Mouse (Mus musculus) thymus, postnatal 14 days (tissue): ENCODE data around the gene Vasn.

Source experiments
- DNase-seq: peaks from one replicate; pipeline ENCODE4 v3.0.0; 2021

The Vasn gene

GRCm38 (mm10) chr16:4639831-4640237, at the start of gene Vasn, which contains the start of gene Dnaja3:
TSS of gene Vasn (plus strand) at chr16:4639941.
TSS of gene Dnaja3 (plus strand) at chr16:4639989.
- DNase-seq = peak; percentile 43

DNA sequence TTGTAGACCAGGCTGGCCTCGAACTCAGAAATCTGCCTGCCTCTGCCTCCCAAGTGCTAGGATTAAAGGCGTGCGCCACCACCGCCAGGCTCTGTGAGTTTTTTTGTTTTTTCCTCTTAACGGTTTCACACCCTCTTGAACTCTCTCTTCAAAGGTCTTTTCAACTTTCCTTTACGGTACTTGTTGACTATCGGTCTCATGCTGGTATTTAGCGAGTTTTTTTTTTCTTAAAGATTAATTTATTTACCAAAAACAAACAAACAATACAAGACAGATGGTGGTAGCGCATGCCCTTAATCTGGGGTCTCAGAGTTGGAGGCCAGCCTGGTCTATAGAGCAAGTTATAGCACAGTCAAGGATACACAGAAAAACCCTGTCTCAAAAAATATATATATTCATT, 49.5 kb upstream of the Vasn start:
- DNase-seq = no peak

GRCm38 (mm10) chr16:4592909-4593875, 46.5 kb upstream of the Vasn start:
- peak; percentile 64 for DNase-seq

DNA sequence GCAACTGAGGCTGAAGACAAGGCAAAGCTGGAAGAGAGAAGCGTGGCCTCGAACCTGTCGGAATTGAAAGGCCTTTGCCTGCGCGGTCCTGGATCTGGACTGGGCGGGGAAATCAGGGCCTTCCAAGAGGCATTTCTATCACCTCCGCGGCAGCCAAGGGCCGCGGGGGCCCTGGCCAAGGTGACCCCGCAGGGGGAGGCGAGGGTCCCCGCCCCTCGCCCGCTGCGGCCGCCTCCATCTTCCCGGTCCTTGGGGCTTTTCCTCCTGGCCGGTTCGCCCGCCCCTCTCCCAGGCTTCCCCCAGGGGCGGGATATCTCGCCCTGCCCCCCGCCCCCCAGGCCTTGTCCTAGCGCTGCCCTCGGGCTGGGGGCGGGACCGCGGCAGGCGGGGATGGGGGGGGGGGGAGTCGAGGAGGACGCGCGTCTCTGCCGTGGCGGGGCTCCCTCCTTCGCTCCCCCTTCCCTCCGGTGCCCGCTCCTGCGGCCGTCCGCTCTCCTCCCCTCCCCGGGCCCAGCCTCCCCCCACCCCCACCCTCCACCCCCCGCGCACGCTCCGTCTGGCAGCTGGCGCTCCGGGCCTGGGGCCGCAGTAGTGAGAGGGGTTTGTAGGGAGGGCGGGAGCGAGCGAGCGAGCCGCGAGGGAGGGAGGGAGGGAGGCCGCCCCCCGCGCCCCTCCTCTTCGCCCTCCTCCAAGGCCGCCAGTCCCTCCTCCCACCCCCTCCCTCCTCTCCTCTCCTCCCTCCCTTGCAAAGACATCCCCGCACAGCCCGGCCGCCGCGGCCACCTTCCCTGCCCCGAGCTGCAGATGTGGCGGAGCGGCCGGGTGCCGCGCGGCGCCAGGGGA, 45.5 kb upstream of the Vasn start, which contains the start of gene Glis2:
Gene Glis2, plus strand, starts transcription at position 743 of the 843 bp plus-strand sequence.
- peak; percentile 57 for DNase-seq

DNA sequence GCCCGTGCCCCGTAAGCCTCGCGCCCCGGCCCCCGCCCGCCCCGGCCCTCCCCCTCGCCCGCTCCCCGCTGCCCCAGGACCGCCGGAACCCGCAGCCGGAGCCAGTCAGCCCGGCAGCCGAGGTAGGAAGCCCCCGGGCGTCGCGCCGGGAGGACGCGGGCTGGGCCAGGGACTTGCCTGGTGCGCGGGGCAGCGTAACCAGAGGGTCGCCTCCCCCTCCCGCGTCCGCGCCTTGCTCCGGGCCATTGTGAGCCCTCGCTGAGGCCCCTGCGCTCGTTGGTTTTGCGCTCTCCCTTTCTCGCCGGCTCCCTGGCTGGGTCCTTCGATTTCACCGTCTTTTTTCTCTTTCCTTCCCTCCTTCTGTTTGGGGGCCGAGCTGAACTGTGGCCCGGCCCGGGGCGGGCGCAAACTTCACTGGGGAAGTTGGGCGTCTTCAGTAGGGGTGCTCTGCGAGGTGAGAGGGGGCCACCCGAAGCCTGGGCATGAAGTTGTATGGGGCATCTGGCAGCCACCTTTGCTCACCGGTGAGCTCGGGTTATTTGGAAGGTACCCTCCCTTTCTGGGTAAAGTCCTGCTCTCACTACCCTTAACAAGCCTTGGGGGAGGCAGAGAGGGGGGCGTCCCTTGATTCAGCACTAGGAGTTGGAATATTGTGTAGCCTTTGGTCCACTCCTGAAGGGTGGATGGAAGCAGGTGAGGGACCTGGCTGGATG, 44.8 kb upstream of the Vasn start:
- no peak for DNase-seq

GRCm38 (mm10) chr16:4595527-4595963, 44.2 kb upstream of the Vasn start:
- DNase-seq = no peak

GRCm38 (mm10) chr16:4596141-4596728, 43.5 kb upstream of the Vasn start:
- DNase-seq = no peak

- no peak for DNase-seq
Measured at GRCm38 (mm10) chr16:4596836-4597235, 42.9 kb upstream of the Vasn start.

GRCm38 (mm10) chr16:4597296-4597695, 42.4 kb upstream of the Vasn start:
- no peak for DNase-seq

GRCm38 (mm10) chr16:4598041-4598440, 41.7 kb upstream of the Vasn start:
- DNase-seq = no peak

GRCm38 (mm10) chr16:4598891-4599543, 40.7 kb upstream of the Vasn start:
- no peak for DNase-seq

DNA sequence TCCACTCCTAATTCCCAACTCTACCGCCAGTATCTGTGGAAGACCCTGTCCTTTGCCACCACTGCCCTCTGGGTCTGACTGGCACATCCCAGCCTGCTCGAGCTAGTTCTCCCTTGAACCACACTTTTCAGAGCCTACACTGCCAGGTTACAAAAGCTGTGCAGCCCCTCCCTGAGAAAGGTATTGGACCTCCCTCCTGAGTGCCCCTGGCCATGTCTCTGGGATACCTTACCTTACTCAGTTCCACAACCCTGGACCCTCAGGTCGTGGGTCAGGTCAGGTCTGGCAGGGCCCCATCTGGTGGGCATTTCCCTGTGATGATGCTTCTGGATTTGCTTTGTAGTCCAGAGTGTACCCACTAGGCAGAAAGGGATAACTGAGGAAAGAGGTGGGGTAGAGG, 40.1 kb upstream of the Vasn start:
- no peak for DNase-seq

DNA sequence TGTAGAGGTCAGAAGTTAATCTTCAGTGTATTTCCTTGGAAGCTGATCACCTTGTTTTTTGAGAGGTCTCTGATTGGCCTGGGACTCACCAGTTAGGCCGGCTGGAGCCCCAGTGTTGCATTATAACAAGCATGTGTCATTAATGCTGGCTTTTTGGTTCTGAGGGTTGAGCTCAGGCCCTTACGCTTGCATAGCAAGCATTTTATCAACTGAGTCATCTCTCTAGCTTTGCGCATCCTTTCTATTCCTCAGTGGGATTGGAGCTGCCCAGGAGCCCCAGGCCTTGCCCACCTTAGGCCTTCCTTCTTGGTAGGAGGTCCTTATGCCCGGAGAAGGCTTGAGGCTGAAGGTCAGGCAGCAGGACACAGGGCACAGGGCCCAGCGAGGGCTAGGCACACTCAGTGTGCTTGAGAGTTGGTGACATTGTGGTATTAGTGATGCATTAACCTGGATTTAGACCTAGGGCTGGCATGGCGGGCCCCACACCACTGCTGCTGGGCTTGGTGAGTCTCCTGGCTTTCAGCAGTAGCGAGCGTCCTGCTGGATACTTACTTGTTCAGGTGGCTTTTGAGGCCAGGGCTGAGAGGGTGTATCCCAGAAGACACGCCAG, 38.9 kb upstream of the Vasn start:
- no peak for DNase-seq

DNA sequence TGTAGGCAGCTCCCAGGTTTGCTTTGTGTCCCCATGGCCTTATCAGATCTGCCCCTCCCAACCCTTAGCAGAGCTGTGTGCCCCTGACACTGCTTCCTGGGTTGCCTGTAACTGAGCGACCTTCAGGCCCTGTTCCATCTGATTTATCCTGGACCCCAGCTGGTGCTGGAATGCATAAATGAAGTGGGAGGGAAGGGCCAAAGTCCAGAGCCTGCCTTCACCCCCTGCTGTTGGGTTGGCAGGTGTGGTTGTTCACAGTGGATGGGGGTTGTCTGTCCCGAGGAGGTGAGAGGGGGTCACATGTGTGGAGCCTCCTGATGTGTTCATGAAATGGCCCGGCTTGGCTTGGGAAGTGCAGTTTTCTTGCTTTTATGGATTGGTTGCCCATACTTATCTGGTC, 37.6 kb upstream of the Vasn start:
- no peak for DNase-seq

GRCm38 (mm10) chr16:4602766-4603452, 36.8 kb upstream of the Vasn start:
- no peak for DNase-seq

GRCm38 (mm10) chr16:4603453-4603837, 36.3 kb upstream of the Vasn start:
- DNase-seq = no peak

- no peak for DNase-seq
Measured at GRCm38 (mm10) chr16:4604293-4604837, 35.4 kb upstream of the Vasn start.

DNA sequence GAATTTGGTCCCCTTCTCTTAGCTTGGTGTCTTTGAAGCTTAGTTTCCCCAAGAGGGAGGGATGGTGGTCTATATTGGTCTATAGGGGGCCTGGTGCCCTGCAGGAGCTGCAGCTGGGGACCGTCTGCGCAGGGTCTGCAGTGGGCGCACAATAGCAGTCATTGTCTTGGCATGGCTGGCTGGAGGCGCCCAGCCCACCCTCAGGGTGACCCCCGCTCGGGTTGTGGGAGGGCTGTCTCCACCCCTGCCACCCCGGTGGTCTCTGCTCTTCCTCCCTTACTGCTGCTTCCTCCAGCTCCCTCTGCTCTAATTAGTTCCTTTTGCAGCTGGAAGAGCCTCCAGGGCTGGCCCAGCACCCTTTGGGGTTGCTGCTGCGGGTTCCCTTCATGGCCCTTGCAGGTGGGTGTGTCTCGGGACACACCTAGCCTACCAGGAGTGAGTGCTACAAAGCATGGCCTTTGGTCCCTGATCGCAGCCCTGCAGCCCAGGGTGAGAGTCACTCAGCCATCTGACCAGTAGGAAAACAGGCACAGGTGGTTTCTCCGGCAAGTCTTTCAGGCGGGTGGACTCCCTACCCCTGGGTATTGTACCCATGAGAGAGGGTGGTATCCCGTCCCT, 34.1 kb upstream of the Vasn start:
- DNase-seq = no peak

- no peak for DNase-seq
Measured at GRCm38 (mm10) chr16:4606431-4607084, 33.2 kb upstream of the Vasn start.
